1 mouse cellular context compared by ENCODE assay signal in genomic region chr7:80298754-80299153, GRCm38 (mm10).
TF ChIP-seq lines count a peak whose summit lies in the region.

No protein-coding gene starts in this region.

TF ChIP-seq in CH12.LX, 34 proteins besides CTCF, POLR2A, EP300 and RAD21:
- TF ChIP-seq E2F4 (IDR thresholded peaks at IDR 0.05; ENCODE audit: insufficient replicate concordance, low read depth, low read length) (no peak), GABPA (IDR thresholded peaks at IDR 0.05; ENCODE audit: insufficient replicate concordance, low read depth, low read length) (no peak), NELFE (IDR thresholded peaks at IDR 0.05; ENCODE audit: low read depth, low read length) (no peak), JUND (conservative IDR thresholded peaks at IDR 0.05; ENCODE audit: low read depth, low read length) (0 out of 2 replicates have a peak, but pooled peaks have one; percentile 17), BHLHE40 (IDR thresholded peaks at IDR 0.05; ENCODE audit: low read depth, low read length) (peak; percentile 16; the same call in 1 of the 2 replicates), ZKSCAN1 (IDR thresholded peaks at IDR 0.05; ENCODE audit: borderline replicate concordance, low read depth, low read length) (no peak), JUN (IDR thresholded peaks at IDR 0.05; ENCODE audit: insufficient read depth, low read depth, low read length) (peak; percentile 19), MEF2A (IDR thresholded peaks at IDR 0.05; ENCODE audit: borderline replicate concordance, low read depth, low read length) (peak; percentile 55; the same call in 1 of the 2 replicates)
